Mouse (Mus musculus) liver, postnatal 0 days (tissue): ENCODE measurements around the gene Mslnl.

Experiments
- CTCF ChIP-seq: sonication (generic); IDR thresholded peaks from 2 replicates; pipeline ENCODE4 v1.5.1; 2016; ENCODE audit warnings: antibody characterized with exemption, low read depth
- EP300 ChIP-seq: IDR thresholded peaks from 2 replicates; pipeline ENCODE4 v1.6.1; 2016; ENCODE audit warnings: antibody characterized with exemption, low read depth, mild to moderate bottlenecking

GRCm38 (mm10) chr17:25792615-25793014 lies 56.8 kb downstream of the Mslnl start, which contains the start of gene Fam173a:
- TF ChIP-seq CTCF (no peak), EP300 (no peak)
